Mouse (Mus musculus) stomach, embryonic 16.5 days (tissue): ENCODE measurements at regions not wholly inside any gene's neighbourhood (a gene's known extent, or its start where the extent isn't known, plus 50 kb on each side); places are given as distances from the start of the nearest gene placed in this dataset.

Experiments
- ATAC-seq: fragments of 200-750 bp; cut with Nextera tagmentation; 2 replicates; pipeline ENCODE4 v1.8.0; 2017; ENCODE audit warnings: moderate number of reproducible peaks, moderate TSS enrichment; ENCODE audit not compliant: insufficient read depth, low FRiP score
- H3K27ac ChIP-seq: fragments of 300-500 bp; sonication (generic); 2 replicates; pipeline ENCODE4 v1.5.1; 2014; ENCODE audit warnings: low read length
- H3K27me3 ChIP-seq: fragments of 300-500 bp; sonication (generic); 2 replicates; pipeline ENCODE4 v1.6.1; 2014; ENCODE audit warnings: low read length, control low read depth, mixed read lengths; ENCODE audit not compliant: control insufficient read depth, insufficient read depth
- H3K36me3 ChIP-seq: fragments of 300-500 bp; sonication (generic); 2 replicates; pipeline ENCODE4 v1.6.1; 2014; ENCODE audit warnings: low read length; ENCODE audit not compliant: control insufficient read depth, insufficient read depth
- H3K4me1 ChIP-seq: fragments of 300-500 bp; sonication (generic); 2 replicates; pipeline ENCODE4 v1.6.1; 2014; ENCODE audit warnings: low read length, control low read depth, mixed read lengths; ENCODE audit not compliant: control insufficient read depth, insufficient read depth
- H3K4me2 ChIP-seq: fragments of 300-500 bp; sonication (generic); 2 replicates; pipeline ENCODE4 v1.6.1; 2014; ENCODE audit warnings: low read depth, low read length, mixed read lengths
- H3K4me3 ChIP-seq: fragments of 300-500 bp; sonication (generic); replicated peaks from 2 replicates; pipeline ENCODE4 v1.5.1; 2014; ENCODE audit warnings: mild to moderate bottlenecking, low read length
- H3K9ac ChIP-seq: fragments of 300-500 bp; sonication (generic); 2 replicates; pipeline ENCODE4 v1.6.1; 2014; ENCODE audit warnings: low read length
- H3K9me3 ChIP-seq: fragments of 300-500 bp; sonication (generic); replicated peaks from 2 replicates; pipeline ENCODE4 v1.6.1; 2016; ENCODE audit warnings: low read length, control low read depth; ENCODE audit not compliant: control insufficient read depth
- WGBS: fragments of 180-500 bp; shearing (Covaris S2); extraction: QIAGEN DNeasy Blood & Tissue Kit; methylation state at CpG from one replicate; pipeline ENCODE4 v1.1.7; 2014; 5-methylcytosine and 5-hydroxymethylcytosine counted together

DNA sequence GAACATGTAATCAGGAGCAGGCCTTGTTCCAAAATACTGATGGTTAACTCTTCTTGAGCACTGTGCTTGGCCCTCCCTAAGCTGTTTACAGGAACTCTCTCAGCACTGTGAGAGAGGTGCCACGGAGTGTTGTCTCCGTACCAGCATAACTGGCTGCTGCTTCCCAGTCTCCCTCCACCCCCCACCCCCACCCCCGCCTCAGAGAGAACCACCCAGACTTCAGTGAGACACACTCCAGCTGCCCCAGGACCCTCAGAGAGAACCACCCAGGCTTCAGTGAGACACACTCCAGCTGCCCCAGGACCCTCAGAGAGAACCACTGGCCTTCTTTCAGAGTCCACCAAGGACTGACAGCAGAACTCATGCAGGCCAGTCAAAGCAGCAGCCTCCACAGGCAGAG, 50.8 kb upstream of the Odc1 start:
- peak; percentile 38; the same call in 1 of the 2 replicates for ATAC-seq

More for the DNA sequence above, 50.8 kb upstream of the Odc1 start:
- no peak overlapping the region for H3K4me2 ChIP-seq
- no peaks in the 10 kb centered on the region for H3K9me3 ChIP-seq
- no peak overlapping the region for H3K27ac ChIP-seq
- H3K4me1 ChIP-seq = peaks cover 9% of the 10 kb centered on the region
- WGBS = 41% methylated on average over 3 of the region's 3 CpGs
- no peak overlapping the region for H3K9ac ChIP-seq
- H3K36me3 ChIP-seq = no peaks in the 10 kb centered on the region
- H3K27me3 ChIP-seq = no peaks in the 10 kb centered on the region
- H3K4me3 ChIP-seq = no peak overlapping the region
